Mouse (Mus musculus): ENCODE results near the gene Id1. TPM values are rescaled to one million over a fixed set of nuclear protein-coding genes. Genes with fewer than 3 reads are reported as not detected.

Gene Id1
- polyA plus RNA-seq (2016; fragmentation: Nextera tagmentation; extraction: Ambion mirVana) = 161 and 182 TPM in 2 replicates

- Histone ChIP-seq H3K36me3 (replicated peaks) (peaks cover 11% of the 10 kb centered on the region), H3K4me3 (peak within 1 kb of the TSS; percentile 86), H3K4me1 (peaks cover 93% of the 10 kb centered on the region), H3K9me3 (no peaks in the 10 kb centered on the region), H3K27me3 (replicated peaks; ENCODE audit: low read depth, poor library complexity, severe bottlenecking) (no peaks in the 10 kb centered on the region), H3K27ac (replicated peaks) (peak within 1 kb of the TSS; percentile 96)
- WGBS = under 1% methylated on average over 28 of the region's 28 CpGs
- DNase-seq (ENCODE audit: low spot score) = peak; percentile 93
These were observed at the start of gene Id1 for GRCm38 (mm10) chr2:152736090-152736601. Gene Id1 (plus strand): TSS chr2:152736251.

GRCm38 (mm10) chr2:152686399-152686798 lies 49.7 kb upstream of the Id1 start:
- peaks cover 14% of the 10 kb centered on the region for H3K4me1 ChIP-seq
- H3K4me3 ChIP-seq = peak overlapping the region; percentile 59
- 59% methylated on average over 12 of the region's 12 CpGs for WGBS
- H3K9me3 ChIP-seq = peaks cover 14% of the 10 kb centered on the region
- H3K36me3 ChIP-seq (replicated peaks) = peaks cover 100% of the 10 kb centered on the region
- no peaks in the 10 kb centered on the region for H3K27me3 ChIP-seq (replicated peaks; ENCODE audit: low read depth, poor library complexity, severe bottlenecking)
- H3K27ac ChIP-seq (replicated peaks) = peak overlapping the region; percentile 44; the same call in 1 of the 2 replicates
- DNase-seq (ENCODE audit: low spot score) = no peak

GRCm38 (mm10) chr2:152686806-152687267 lies 49.2 kb upstream of the Id1 start, which contains the start of gene Mcts2:
Gene Mcts2 (plus strand): TSS chr2:152687035.
- peak; percentile 94 for DNase-seq (ENCODE audit: low spot score)
- WGBS = 50% methylated on average over 45 of the region's 45 CpGs

GRCm38 (mm10) chr2:152691564-152692217 lies 44.4 kb upstream of the Id1 start:
- Histone ChIP-seq H3K27ac (replicated peaks) (peak overlapping the region; percentile 0), H3K27me3 (replicated peaks; ENCODE audit: low read depth, poor library complexity, severe bottlenecking) (no peaks in the 10 kb centered on the region), H3K4me1 (peaks cover 40% of the 10 kb centered on the region), H3K9me3 (peaks cover 5% of the 10 kb centered on the region), H3K36me3 (replicated peaks) (peaks cover 90% of the 10 kb centered on the region), H3K4me3 (no peak overlapping the region)
- peak; percentile 42 for DNase-seq (ENCODE audit: low spot score)
- 81% methylated on average over 7 of the region's 7 CpGs for WGBS

More at GRCm38 (mm10) chr2:152686806-152687267, 49.2 kb upstream of the Id1 start, which contains the start of gene Mcts2:
- Histone ChIP-seq H3K27me3 (replicated peaks; ENCODE audit: low read depth, poor library complexity, severe bottlenecking) (no peaks in the 10 kb centered on the region), H3K27ac (replicated peaks) (peak within 1 kb of the TSS; percentile 69), H3K9me3 (peaks cover 14% of the 10 kb centered on the region), H3K4me3 (peak within 1 kb of the TSS; percentile 59), H3K4me1 (peaks cover 18% of the 10 kb centered on the region), H3K36me3 (replicated peaks) (peaks cover 100% of the 10 kb centered on the region)

GRCm38 (mm10) chr2:152693233-152693632 lies 42.8 kb upstream of the Id1 start:
- DNase-seq (ENCODE audit: low spot score) = peak; percentile 85
- peaks cover 90% of the 10 kb centered on the region for H3K36me3 ChIP-seq (replicated peaks)
- 26% methylated on average over 9 of the region's 9 CpGs for WGBS
- no peaks in the 10 kb centered on the region for H3K27me3 ChIP-seq (replicated peaks; ENCODE audit: low read depth, poor library complexity, severe bottlenecking)
- peaks cover 40% of the 10 kb centered on the region for H3K4me1 ChIP-seq
- peak overlapping the region; percentile 76 for H3K27ac ChIP-seq (replicated peaks)
- no peaks in the 10 kb centered on the region for H3K9me3 ChIP-seq
- peak overlapping the region; percentile 40 for H3K4me3 ChIP-seq

- H3K4me3 ChIP-seq = peak overlapping the region; percentile 40
- H3K4me1 ChIP-seq = peaks cover 39% of the 10 kb centered on the region
- H3K9me3 ChIP-seq = no peaks in the 10 kb centered on the region
- no peak for DNase-seq (ENCODE audit: low spot score)
- H3K27me3 ChIP-seq (replicated peaks; ENCODE audit: low read depth, poor library complexity, severe bottlenecking) = no peaks in the 10 kb centered on the region
- H3K27ac ChIP-seq (replicated peaks) = peak overlapping the region; percentile 76
- H3K36me3 ChIP-seq (replicated peaks) = peaks cover 90% of the 10 kb centered on the region
- WGBS = 83% methylated on average over 13 of the region's 13 CpGs
These were observed 42.3 kb upstream of the Id1 start for GRCm38 (mm10) chr2:152693735-152694134.

GRCm38 (mm10) chr2:152694708-152695107 lies 41.3 kb upstream of the Id1 start:
- Histone ChIP-seq H3K27me3 (replicated peaks; ENCODE audit: low read depth, poor library complexity, severe bottlenecking) (no peaks in the 10 kb centered on the region), H3K36me3 (replicated peaks) (peaks cover 90% of the 10 kb centered on the region), H3K4me1 (peaks cover 39% of the 10 kb centered on the region), H3K9me3 (no peaks in the 10 kb centered on the region), H3K4me3 (no peak overlapping the region), H3K27ac (replicated peaks) (no peak overlapping the region)
- WGBS = 83% methylated on average over 7 of the region's 7 CpGs
- no peak for DNase-seq (ENCODE audit: low spot score)

GRCm38 (mm10) chr2:152696016-152696415 lies 40.0 kb upstream of the Id1 start:
- 71% methylated on average over 10 of the region's 10 CpGs for WGBS
- Histone ChIP-seq H3K4me1 (peaks cover 39% of the 10 kb centered on the region), H3K27me3 (replicated peaks; ENCODE audit: low read depth, poor library complexity, severe bottlenecking) (no peaks in the 10 kb centered on the region), H3K36me3 (replicated peaks) (peaks cover 90% of the 10 kb centered on the region), H3K9me3 (no peaks in the 10 kb centered on the region), H3K27ac (replicated peaks) (peak overlapping the region; percentile 82), H3K4me3 (no peak overlapping the region)
- peak; percentile 30 for DNase-seq (ENCODE audit: low spot score)

- Histone ChIP-seq H3K4me3 (peak overlapping the region; percentile 19; the same call in 1 of the 2 replicates), H3K27me3 (replicated peaks; ENCODE audit: low read depth, poor library complexity, severe bottlenecking) (no peaks in the 10 kb centered on the region), H3K4me1 (peaks cover 37% of the 10 kb centered on the region), H3K27ac (replicated peaks) (peak overlapping the region; percentile 82), H3K9me3 (peaks cover 2% of the 10 kb centered on the region; the same call in 1 of the 2 replicates), H3K36me3 (replicated peaks) (peaks cover 90% of the 10 kb centered on the region)
- 43% methylated on average over 20 of the region's 20 CpGs for WGBS
- peak; percentile 93 for DNase-seq (ENCODE audit: low spot score)
These were observed 39.4 kb upstream of the Id1 start for GRCm38 (mm10) chr2:152696476-152697164.

GRCm38 (mm10) chr2:152700138-152700537 lies 35.9 kb upstream of the Id1 start:
- H3K36me3 ChIP-seq (replicated peaks) = peaks cover 100% of the 10 kb centered on the region

GRCm38 (mm10) chr2:152700725-152701124 lies 35.3 kb upstream of the Id1 start:
- Histone ChIP-seq H3K36me3 (replicated peaks) (peaks cover 100% of the 10 kb centered on the region), H3K4me1 (peaks cover 35% of the 10 kb centered on the region), H3K27ac (replicated peaks) (no peak overlapping the region), H3K9me3 (peaks cover 2% of the 10 kb centered on the region; the same call in 1 of the 2 replicates), H3K4me3 (no peak overlapping the region), H3K27me3 (replicated peaks; ENCODE audit: low read depth, poor library complexity, severe bottlenecking) (no peaks in the 10 kb centered on the region)
- DNase-seq (ENCODE audit: low spot score) = no peak
- 90% methylated on average over 8 of the region's 8 CpGs for WGBS

More at GRCm38 (mm10) chr2:152700138-152700537, 35.9 kb upstream of the Id1 start:
- no peak overlapping the region for H3K4me3 ChIP-seq
- peaks cover 2% of the 10 kb centered on the region; the same call in 1 of the 2 replicates for H3K9me3 ChIP-seq
- no peak for DNase-seq (ENCODE audit: low spot score)
- H3K4me1 ChIP-seq = peaks cover 30% of the 10 kb centered on the region
- H3K27me3 ChIP-seq (replicated peaks; ENCODE audit: low read depth, poor library complexity, severe bottlenecking) = no peaks in the 10 kb centered on the region
- 95% methylated on average over 10 of the region's 10 CpGs for whole genome bisulfite sequencing
- 0 out of 2 replicates have a peak overlapping the region, but pooled peaks have one; percentile 21 for H3K27ac ChIP-seq (replicated peaks)

- no peaks in the 10 kb centered on the region for H3K27me3 ChIP-seq (replicated peaks; ENCODE audit: low read depth, poor library complexity, severe bottlenecking)
- peaks cover 46% of the 10 kb centered on the region for H3K4me1 ChIP-seq
- 93% methylated on average over 21 of the region's 21 CpGs for WGBS
- peaks cover 89% of the 10 kb centered on the region for H3K36me3 ChIP-seq (replicated peaks)
- H3K9me3 ChIP-seq = peaks cover 2% of the 10 kb centered on the region; the same call in 1 of the 2 replicates
- DNase-seq (ENCODE audit: low spot score) = no peak
- no peak overlapping the region for H3K4me3 ChIP-seq
- H3K27ac ChIP-seq (replicated peaks) = peak overlapping the region; percentile 94
These were observed 32.3 kb upstream of the Id1 start for GRCm38 (mm10) chr2:152703596-152704255.

Data from embryonic facial prominence, embryonic 10.5 days (tissue).